Mouse (Mus musculus) embryo, embryonic 11 days (tissue): ENCODE measurements around the gene Chad.

Experiments
- DNase-seq: peaks from one replicate; pipeline ENCODE4 v3.0.0-alpha.2; 2015

Gene Chad

DNA sequence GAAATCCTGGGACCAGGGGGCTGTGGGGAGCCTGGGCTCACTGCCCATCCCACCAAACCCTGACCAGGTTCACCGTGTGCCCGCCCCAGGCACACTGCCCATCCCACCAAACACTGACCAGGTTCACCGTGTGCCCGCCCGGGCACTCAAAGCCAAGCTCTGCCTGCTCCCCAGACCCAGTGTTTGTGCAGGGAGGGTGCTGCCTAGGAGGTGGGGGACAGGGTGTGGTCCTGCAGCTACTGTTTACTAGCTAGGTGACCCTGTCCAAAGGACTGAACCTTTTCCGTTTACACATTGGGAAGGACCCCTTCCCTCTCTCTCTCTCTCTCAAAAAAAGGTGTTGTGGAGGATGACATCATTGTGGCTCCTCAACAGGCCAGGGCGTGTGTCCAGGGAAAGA lies 2.5 kb downstream of the Chad start:
- no peak for DNase-seq

GRCm38 (mm10) chr11:94570612-94571011 lies 5.8 kb downstream of the Chad start:
- DNase-seq: no peak

GRCm38 (mm10) chr11:94571850-94572249 lies 7.0 kb downstream of the Chad start:
- no peak for DNase-seq

DNA sequence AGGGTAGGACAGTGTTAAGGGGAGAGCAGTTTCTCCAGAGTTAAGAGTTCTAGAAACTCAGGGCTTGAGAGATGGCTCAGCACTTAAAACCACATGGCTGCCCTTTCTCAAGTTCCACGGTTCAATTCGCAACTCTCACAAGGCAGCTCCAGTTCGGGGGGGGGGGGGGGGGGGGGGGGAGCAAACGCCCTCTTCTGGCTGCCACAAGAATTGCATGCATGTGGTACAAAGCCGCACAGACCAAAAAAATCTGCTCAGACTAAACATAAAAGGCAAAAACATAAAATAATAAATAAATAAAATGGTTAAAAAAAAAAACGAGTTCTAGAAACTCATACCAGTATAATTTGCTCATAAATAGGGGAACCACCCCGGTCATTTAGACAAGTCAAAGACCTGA lies 9.7 kb downstream of the Chad start:
- DNase-seq: no peak

- DNase-seq: no peak
These were observed 10.2 kb downstream of the Chad start for GRCm38 (mm10) chr11:94575036-94575435.

DNA sequence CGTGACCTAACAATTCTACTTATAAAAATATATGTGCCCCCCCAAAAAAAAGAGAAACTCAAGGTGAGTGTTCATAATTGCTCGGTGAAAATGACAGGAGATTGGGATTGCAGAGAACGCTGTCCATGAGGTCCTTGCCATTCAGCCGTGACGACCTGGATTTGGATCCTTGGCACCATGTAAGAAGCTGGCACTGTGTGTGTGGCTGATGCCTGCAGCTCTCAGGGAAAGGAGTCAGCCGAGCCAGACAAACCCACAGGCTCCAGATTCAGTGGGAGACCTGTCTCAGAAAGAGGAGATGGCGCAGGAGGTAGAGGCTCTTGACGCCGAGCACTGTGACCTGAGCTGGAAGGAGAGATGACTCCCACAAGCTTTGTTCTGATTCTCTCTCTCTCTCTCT lies 11.5 kb downstream of the Chad start:
- no peak for DNase-seq

DNA sequence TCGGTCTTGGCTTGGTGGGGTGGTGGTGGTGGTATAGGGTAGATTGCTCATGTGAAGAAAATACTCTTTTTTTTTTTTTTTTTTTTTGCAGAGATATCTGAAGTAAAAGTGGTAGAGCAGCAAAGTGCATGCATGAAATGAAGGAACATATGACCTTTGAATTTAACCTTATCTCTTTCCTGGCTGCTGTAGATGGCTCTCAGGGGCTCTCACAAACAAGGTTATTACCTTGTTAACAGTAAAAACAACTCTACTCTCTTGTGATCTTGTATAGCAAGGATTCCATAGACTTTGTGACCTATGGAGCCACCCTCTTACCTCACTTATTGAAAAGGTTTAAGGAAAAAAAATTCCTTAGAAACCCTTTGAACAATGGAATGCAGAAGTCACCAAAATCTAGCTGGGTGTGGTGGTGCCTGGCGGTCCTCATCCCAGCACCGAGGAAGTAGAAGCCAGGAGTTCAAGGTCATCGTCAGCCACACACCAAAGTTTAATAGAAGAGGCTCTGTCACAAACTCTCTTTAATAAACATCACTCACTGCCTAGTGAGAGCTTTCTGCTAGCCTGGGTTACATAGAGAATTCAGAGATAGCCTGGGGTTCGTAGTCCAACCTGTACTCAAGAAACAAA lies 15.4 kb downstream of the Chad start:
- DNase-seq: no peak

DNA sequence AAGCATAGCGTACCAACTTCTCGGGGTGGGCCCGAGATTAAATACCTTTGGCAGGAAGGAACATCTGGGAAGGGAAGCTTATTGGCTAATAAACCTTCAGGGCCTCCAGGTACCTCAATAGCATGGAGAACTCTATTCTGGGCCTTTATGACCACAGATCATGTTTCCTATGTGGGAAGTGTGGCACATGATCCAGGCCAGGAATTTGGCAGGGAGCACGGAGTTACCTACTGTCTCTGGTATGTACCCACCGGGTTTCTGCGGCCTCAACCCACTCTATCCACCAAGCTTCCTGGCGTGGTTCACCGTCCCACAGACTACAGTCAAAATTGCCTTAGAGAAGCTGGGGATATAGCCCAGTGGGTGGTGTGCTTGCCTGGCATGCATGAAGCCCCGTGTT lies 20.2 kb downstream of the Chad start:
- DNase-seq: no peak

GRCm38 (mm10) chr11:94587511-94587910 lies 22.7 kb downstream of the Chad start:
- DNase-seq: no peak

- DNase-seq: no peak
These were observed 31.5 kb downstream of the Chad start for GRCm38 (mm10) chr11:94596311-94596852.

- no peak for DNase-seq
These were observed 32.5 kb downstream of the Chad start for GRCm38 (mm10) chr11:94597319-94597718.

DNA sequence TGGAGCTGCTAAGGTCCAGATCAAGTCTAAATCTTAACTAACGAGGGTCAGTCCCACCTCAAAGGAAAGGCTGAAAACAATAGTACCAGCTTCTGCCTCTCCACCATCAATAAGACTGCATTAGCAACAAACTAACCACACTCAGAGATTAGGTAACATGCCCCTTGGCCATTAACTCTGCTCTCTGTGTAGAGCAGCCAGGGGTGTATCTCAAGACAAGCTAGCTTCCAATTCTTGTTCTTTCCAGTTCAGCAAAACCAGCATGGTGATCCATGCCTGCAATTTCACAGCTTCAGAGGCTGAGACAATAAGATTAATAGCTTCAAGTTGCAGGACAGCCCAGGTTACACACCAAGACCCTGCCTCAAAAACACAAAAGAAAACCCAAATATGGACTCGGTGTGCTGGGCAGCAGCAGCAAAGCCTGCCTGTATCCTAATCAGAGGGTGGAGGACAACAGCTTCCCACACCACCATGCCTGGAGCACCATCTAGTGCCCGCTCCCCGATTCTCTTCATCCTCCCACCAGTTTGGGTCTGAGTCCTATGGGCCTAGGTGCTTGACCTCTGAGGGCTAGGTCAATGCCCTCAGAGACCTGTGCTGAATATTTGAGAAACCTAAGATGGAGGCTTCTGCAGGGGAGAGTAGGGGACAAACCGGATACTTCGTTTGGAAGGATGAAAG lies 33.7 kb downstream of the Chad start:
- no peak for DNase-seq

DNA sequence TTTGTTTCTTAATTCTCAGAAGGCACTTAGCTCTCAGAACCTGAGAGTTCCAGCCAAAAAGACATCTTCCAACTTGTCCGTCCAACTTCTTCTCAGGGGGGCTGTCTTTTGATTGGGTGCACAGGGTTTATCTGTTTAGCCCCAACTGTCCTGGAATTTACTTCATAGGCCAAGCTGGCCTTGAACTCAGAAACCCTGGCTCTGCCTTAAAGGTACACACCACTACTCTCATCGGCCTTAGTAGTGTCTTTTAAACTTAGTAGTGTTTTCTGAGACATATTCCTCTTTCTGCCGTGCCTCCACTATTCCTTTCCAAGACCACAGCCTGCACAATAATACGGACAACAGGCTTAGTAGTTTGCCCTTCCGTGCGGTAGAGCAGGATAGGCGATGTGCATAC lies 35.6 kb downstream of the Chad start:
- DNase-seq: no peak

DNA sequence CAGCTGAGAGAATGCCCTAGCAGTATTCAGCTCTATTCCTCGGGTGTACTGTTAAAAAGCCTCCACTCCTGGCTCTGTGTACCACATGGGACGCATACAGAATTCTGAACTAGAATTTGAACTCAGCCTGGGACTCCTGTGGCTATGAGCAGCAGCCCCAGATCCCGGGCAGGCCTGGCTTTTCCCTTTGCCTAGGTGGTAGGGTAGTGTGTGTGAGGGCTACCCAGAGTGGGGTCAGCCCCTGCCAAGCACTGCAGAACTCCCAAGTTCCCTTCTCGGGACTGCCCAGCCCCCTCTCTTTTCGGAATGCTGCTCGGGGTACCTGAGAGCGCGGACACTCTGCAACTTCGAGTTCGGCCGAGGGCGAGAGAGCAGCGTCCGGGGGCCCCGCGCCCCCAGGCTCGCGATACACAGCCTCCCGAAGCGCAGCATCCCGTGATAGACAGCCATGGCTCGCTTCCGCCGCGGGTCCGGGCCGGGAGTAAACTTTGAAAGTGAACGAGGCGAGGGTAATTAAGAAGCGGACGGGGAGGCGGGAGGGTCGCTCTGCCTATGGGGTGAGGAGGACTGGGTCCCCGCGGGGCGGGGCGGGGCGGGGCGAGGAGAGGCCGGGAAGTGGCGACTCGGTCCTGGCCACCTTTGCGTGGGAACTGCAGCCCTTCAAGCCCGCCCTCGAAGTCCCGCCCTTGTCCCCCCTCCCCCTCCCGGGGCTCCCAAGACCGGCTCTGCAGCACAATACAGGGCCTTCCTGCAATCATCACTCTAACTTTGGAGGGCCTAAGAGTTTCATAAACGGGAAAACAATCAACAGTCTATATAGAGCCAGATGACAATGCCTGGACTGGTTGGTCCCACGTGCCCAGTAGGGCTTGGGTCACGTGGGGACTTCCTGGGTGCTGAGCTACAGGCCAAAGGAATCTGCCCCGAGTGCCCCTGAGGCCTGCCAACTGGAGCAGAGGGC lies 36.8 kb downstream of the Chad start, which contains the start of gene Acsf2:
Gene Acsf2, minus strand, starts transcription at position 551 of the 961 bp plus-strand sequence.
- DNase-seq: peak; percentile 91

DNA sequence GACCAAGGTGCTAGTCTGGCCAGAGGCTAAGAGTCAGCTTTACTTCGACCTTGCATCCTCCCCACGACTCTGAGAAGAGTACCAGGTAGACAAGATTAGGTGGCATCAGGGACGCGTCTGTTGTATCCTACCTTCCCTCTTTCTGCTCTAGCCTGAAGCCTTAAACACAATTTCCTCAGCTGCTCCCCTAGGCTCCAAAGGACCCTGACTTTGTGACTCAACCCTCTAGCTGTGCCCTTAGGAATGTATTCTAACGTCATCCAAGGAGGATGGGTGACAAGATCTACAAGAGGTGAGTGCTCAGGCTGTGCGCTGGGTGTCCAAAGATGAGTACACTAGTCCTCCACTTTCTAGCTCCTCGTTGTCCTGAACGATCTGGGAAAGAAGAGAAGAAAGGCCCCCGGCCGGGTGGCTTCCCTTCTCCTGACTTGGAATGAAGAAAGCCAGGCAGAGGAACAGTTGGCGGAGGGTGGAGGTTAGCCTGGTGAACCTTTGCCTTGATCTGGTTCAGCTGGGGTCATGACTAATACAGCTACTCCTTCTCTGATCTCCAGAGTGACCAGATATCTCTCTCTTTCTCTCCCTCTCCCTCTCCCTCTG lies 37.6 kb downstream of the Chad start:
- no peak for DNase-seq

DNA sequence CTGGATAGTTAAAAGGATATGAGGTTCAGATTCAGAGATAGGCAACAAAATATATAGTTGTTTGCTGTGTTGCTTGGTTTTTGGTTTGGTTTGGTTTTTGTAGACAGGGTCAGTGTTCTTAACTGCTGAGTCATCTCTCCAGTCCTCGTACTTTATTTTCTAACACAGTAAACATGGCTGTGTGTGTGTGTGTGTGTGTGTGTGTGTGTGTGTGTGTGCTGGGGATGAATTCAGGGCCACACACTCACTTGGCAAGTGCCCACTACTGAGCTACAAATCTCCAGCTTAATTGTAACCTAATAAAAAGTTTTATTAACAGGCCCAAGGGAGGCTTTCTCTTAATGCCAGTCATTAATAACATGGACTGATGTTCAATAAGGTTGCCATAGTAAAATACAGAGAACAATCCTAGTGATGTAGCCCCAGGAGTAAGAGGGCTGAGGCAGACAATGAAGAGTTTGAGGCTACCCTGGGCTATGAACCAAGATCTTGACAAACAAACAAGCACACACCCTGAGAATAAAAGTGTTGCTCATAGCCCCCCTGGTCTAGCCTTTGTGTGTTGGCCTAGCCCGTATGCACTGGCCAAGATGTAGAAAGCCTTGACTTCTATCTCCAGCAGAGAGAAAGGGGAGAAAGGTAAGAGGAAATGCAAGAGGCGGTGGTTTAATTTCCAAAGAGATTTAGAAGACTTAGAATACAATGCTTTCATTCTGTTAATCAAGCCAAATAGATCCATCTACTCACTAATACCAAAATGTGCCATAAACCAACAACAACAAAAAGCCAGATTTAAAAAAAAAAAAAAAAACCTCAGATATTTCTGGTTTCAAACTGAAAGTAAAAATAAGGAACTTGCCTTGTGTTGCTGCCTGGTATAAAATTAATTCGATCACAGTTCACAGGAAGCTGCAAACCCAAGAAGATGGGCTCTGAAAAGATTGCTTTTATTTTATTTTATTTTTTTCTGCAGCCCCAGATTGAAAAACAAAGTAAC lies 46.2 kb downstream of the Chad start:
- DNase-seq: no peak

- DNase-seq: no peak
These were observed 49.8 kb downstream of the Chad start for GRCm38 (mm10) chr11:94614603-94615002.

DNA sequence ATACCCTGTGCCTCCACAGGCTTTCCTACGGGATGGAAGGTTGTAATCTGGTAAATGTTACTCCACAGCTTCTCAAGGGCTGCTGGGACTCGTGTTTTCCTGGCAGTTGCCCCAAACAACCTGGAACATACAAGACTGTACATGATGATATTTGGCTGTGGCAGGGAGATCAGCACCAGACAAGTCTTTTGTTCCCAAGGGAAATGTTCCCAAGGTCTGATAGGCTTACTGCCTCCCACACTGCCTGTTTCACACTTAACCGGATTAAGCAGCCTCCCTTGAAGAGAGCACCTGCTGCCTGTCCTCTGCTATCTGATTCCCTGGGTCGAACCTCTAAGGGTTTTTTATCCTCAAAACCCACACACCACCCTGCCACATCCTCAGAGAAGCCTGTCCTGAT lies 50.6 kb downstream of the Chad start:
- no peak for DNase-seq

DNA sequence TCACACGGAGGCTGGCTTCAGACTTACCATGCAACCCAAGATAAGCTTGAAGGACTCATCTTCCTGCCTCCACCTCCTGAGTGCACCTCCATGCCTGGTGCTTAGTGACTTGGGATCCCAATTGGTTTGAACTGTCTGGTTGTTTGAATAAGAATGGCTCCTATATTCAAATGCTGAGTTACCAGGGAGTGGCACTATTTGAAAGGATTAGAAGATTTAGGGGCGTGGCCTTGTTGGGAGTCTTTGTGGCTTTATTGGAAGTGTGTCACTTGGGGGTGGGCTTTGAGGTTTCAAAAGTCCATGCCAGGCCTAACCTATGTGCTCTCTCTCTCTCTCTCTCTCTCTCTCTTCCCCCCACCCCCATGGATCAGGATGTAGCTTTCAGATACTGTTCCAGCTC lies 52.8 kb downstream of the Chad start:
- DNase-seq: no peak
